Mouse (Mus musculus) spleen, adult 12 weeks (tissue): ENCODE measurements around the gene Trnt1.

Source experiments
- DNase-seq: peaks from one replicate; pipeline ENCODE4 v3.0.0; 2022; ENCODE audit warnings: low spot score

Gene Trnt1

GRCm38 (mm10) chr6:106768640-106769289 lies at the start of gene Trnt1:
TSS of gene Trnt1 (plus strand) at chr6:106769120.
- DNase-seq: peak; percentile 94

- DNase-seq: no peak
Observed at GRCm38 (mm10) chr6:106725642-106726041, 43.3 kb upstream of the Trnt1 start.

DNA sequence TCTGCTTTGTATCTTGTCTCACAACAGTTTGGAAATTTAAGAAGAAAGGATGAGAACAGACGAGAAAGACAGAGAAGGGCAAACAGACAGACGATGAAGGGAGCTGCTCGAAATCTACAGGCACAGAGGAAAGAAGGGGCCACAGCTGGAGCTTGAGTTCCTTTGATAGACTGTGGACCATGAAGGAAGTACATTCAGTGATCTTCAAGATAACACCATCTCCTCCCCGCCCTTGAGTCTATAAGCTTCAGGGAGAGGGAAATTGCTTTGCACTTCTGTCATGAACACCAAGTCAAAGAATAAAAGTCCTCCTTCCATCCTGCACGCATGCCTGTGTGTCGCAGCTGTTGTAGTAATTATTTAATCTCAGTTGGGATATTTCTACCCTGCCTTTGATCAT lies 42.8 kb upstream of the Trnt1 start:
- DNase-seq: no peak

GRCm38 (mm10) chr6:106727703-106728102 lies 41.2 kb upstream of the Trnt1 start:
- DNase-seq: no peak

DNA sequence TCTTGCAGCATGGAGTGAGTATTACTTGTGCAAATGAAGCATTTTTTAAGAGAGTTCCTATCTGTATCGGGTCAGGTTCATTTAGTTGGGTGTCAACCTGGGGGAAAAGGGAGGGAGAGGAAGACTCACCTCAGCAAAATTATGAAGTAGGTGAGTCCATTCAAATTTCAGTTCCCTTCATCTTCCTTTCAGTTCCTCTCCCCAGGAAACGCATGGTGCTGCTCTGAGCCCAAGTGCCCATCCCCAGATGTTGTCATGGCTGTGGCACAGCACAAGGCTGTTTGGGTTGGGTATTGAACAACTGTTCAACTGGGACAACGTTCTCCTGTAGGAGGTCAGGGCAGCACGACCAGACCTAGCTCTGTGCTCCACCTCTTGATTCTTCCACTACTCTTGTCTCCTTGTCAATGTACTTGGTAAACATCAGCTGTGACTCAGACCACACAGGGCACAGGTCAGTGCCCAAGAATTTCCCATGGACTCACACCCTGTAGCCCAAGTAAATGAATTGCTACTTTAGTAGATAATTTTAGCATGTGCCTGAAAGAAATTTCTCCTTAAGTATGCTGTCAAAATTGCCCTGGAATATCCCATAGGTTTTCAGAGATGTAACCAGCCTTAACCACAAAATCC lies 39.1 kb upstream of the Trnt1 start:
- DNase-seq: no peak

- no peak for DNase-seq
Observed at GRCm38 (mm10) chr6:106732563-106732962, 36.4 kb upstream of the Trnt1 start.

DNA sequence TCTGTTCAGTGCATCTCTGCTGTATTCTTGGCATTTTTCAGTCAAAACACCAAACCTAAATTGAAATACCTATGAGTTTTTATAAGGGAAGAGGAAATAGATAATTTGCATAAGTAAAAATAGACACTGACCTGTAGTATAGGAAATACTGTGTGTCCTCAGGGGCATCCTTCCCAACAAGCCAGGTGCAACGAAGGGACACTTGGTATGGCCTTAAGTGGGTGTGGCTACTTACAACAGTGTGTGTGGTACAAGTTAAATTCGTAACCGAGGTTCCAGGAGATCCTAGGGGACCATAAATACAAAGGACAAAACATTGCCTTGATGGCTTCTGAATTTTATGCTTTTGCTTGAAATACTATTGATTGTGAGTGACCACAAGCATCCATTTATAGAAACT lies 30.7 kb upstream of the Trnt1 start:
- DNase-seq: no peak

- no peak for DNase-seq
Observed at GRCm38 (mm10) chr6:106740244-106740825, 28.6 kb upstream of the Trnt1 start.

GRCm38 (mm10) chr6:106743556-106744233 lies 25.2 kb upstream of the Trnt1 start:
- DNase-seq: no peak

DNA sequence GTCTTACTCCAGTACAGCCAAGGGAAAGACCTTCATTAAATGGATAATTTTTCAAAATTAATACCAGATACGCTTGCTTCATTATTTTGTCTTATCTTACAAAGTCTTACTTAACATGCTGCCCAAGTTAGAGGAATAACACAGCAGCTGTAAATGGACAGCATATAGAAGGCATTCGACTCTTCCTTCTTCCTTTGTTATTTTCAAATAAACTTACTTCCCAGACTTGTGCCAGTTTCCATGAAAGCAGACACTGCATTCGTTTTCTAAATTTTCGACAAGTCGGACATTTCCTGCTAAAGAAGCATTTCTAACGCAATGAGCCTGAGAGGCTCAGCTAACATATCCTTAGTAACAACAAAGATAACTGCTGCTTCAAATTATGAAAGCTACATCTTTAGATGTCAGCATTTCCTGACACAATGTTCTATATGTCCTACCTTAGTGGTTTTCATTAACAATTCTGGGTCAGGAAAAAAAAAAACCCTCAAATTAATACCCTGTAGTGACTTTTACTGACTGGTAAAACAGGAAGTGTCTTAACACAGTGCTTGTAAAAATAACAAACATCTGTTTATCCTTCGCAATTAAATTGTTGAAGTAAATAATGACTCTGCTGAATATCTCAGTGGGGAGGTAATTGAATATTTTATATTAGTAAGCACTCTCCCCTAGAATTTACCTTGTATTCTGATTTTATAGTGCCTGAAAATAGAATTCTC lies 23.1 kb upstream of the Trnt1 start:
- DNase-seq: no peak

- DNase-seq: no peak
Observed at GRCm38 (mm10) chr6:106747251-106747650, 21.7 kb upstream of the Trnt1 start.

- no peak for DNase-seq
Observed at GRCm38 (mm10) chr6:106747804-106748203, 21.1 kb upstream of the Trnt1 start.

DNA sequence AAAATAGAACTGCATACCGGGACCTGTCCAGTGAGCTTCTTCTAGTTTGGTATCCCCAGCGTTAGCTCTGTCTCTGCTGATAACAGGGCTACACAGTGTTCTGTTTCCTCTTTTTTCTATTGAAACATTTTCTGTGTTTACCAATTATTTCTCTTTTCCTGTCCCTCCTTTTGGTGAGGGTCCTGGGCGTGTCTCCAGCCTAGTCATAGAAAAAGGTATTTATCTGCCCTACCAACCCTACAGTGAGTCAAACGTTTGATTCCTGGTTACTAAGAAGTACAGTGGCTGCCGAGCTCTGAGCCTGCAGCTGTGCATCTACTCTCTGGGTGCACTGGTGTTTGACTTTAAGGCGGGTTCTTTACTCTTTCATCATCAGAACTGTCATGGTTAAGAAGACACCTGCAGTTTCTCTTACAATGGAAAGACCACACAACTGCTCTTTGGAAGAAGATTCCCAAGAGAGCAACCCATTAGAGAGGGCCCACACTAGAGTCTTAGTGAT lies 20.0 kb upstream of the Trnt1 start, which contains the start of gene Il5ra:
Gene Il5ra, minus strand, starts transcription at position 151 of the 502 bp plus-strand sequence.
- no peak for DNase-seq

DNA sequence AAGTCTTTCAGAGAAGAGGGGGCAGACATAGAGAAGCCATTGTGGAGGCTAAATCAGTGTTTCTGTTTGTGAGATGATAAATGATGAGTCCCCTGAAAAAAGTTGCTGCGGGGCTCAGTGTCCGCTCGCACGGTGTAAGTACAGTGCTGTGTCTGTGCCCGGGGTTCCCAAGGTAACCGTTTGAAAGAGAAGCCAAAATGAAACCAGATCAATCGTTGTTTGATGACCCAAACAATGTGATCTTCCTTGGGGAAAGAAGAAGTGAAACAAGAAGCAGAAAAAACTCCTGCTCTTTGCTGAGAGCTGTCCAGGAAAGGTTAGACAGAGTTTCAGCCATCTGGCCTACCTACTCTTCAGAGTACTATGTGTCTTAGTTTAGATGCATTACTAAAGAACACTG lies 18.6 kb upstream of the Trnt1 start:
- DNase-seq: no peak

DNA sequence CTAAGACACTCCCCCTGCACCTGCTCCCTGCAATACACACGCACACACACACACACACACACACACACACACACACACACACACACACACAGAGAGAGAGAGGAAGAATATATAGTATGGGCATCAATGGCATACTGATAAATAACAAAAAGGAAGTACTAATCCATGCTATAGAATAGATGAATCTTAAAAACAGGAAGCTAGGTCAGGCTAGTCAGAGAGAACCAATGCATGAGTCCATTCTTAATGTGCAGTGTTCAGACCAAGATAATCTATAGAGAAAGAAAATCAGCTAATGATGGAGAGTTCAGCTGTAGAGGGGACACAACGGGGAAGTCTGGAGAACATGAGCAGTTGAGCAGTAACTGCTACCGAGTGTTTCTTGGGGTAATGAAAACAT lies 10.6 kb upstream of the Trnt1 start:
- DNase-seq: no peak

DNA sequence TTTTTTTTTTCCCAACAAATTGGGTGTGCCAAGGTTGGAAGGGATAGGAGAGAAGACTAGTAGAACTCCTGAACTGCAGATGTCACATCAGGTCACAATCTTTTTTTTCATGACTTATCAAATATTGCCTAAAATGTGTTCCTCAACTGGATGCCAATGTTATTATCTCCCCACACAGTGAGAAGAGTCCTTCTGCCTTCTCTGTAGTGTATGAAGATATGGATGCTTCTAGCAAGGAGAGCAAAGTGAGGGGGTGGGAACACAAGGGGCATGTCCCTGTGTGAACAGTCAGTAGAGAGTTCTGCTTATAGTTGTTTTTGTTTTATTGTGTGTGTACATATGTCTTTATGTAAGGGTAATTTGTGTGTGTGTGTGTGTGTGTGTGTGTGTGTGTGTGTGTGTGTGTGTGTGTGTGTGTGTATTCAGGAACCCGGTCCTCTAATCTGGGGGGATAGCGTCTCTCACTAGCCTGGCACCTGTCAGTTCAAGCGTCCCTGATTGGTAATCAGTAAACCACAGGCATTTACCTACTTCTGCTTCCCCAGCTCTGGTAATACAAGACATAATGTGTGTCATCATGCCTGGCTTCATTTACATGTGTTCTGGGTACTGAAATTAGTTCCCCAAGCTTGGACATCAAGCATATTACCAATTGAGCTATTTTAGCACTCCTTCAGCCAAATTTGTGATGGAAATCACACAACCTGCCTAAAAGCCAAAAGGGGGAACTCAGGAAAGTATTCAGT lies 8.3 kb upstream of the Trnt1 start:
- no peak for DNase-seq

DNA sequence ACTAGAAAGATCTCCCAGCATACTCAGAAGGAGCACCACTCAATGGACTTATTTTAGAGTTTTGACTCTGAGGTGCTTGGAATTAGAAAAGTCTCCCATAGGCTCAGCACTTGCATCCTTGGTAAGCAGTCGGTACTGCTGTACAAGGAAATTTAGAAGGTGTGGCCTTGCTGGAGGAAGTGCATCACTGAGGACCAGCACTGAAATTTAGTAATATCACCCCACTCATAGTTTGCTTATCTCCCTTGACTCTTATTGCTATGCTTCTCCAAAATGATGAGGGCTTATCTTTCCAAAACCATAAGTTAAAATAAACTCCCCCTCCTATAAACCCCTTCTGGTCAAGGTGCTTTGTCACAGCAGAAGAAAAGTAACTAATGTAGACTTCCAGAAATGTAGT lies 7.4 kb upstream of the Trnt1 start:
- no peak for DNase-seq

DNA sequence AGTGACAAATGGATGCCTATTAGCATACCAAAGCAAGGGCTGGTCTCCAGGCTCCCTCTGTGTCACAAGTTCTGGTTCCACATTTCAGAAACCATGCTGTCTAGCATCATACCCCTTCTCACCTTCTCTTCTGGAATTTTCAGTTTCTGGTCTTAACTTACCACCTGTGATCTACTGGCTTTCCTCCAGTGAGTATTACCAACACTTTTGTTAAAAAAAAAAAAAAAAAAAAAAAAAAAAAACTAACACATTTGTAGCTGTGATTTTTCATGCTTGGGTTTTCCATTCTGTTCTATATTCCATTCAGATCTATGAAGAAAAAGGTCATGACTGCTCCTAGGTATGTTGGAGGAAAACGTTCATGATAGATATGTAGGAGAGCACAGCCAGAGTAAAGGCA lies 3.0 kb upstream of the Trnt1 start:
- no peak for DNase-seq

DNA sequence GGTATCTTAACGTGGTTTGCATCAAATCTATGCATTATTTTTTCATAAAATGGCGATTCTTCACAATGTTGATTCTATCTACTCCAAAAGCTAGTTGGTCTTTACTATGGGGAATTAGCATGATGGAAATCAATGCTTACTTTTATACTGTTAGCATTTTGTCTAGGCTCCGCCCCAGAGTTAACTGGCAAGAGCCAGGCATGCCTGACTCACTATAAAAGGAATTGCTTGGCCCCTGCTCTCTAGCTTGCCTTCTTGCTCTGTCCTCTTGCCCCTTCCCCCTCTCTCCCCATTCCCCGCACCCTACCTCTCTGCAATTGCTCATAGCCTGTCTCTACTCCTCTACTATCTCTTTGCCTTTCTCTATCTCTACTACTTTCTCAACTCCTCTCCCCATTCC lies 2.1 kb upstream of the Trnt1 start:
- DNase-seq: no peak

DNA sequence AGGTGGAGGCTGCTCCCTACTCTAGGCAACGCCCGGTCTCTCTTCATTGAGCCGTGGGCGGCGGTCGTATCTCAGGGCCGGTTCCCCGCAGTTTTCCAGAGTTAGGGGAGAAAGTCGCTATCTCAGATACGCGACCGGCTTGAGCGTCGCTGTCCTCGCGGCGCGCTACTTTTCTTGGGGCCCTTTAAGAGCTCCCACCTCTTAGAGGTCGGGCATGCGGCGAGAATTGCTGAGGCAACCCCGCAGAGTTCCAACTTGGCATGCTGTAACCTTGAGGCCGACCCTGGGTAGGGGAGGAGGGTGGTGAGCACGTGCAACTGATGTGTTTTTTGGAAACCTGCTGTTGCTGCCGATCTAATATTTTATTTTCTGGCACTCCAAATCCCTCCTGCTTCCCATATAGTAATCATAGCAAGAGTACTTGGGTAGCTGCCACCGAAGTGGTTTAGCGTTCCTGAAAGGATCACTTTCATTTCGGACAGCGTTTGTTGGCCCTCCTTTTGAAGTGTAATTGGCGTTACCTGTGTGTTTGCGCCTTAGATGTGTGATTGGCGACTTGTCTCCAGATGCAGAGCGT lies 458 bp downstream of the Trnt1 start:
- DNase-seq: no peak

DNA sequence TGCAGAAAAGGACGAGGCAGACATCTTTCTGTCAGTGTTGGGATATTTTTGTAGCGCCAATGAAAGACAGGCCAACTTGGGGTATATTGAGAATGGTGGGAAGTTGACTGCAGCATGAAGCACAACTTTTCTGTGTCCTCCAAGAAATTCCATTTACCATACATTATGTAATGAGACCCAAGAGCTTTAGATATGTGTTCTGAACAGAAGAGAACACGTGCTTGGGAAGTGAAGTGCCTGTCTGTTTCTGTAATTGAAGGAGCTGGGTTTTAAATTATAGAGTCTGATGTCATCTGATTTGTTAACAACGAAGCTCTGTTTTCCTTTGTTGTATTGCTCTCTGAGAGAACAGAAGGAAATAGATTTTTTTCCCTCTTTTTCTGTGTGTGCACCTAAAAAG lies 1.1 kb downstream of the Trnt1 start:
- DNase-seq: no peak
